Mouse (Mus musculus): ENCODE measurements around the gene Ndfip2. TPM values are rescaled to one million over a fixed set of nuclear protein-coding genes. Genes with fewer than 3 reads are reported as not detected.
A peak's percentile ranks its signal among the peaks of the same experiment; 100 is the strongest.

The Ndfip2 gene
- polyA plus RNA-seq (2014; fragmentation: Nextera tagmentation; extraction: Ambion mirVana), result 77.5 and 79.6 TPM in 2 replicates

DNA sequence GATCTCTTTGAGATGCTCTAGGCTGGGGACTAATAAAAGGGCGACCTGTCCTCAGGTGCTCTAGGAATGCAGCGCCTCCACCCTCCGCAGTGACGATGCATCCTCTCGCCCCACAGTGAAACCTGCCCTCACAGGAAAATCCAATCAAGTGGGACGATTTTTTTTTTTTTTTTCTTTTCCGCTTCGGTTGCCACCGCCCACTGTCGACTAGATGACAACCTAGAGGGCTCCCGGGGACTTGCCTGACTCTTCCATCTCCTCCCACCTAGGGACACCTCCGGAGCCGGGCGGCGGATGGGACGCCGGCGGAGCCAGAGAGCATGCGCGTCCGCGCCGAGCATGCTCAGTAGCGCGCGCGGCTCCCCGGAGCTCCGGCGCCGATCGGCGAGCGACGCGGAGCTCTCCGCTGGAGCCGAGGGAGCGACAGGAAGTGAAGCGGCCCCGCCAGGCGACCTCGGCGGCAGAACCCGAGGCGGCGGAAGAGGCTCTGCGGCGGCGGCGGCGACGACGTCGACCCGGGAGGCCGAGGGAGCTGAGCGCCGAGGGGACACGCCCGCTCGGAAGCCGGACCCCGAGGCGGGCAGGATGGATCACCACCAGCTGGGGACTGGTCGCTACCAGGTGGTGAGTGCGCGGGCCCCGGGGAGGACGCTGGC lies at the start of gene Ndfip2:
Gene Ndfip2, plus strand, starts transcription at position 195 of the 656 bp plus-strand sequence.
- Histone ChIP-seq H3K27me3 (ENCODE audit: control insufficient read depth, insufficient read depth, low read length) (no peaks in the 10 kb centered on the region), H3K4me1 (ENCODE audit: control insufficient read depth, insufficient read depth, low read length) (no peaks in the 10 kb centered on the region), H3K9ac (ENCODE audit: low read length) (peak within 1 kb of the TSS; percentile 92), H3K9me3 (ENCODE audit: control insufficient read depth, low read length) (no peaks in the 10 kb centered on the region), H3K36me3 (ENCODE audit: control insufficient read depth, insufficient read depth, low read length) (no peaks in the 10 kb centered on the region), H3K27ac (ENCODE audit: low read depth, low read length) (peak within 1 kb of the TSS; percentile 93), H3K4me3 (ENCODE audit: low read depth, low read length) (peak within 1 kb of the TSS; percentile 91), H3K4me2 (ENCODE audit: low read depth) (peak within 1 kb of the TSS; percentile 81)
- DNase-seq (ENCODE audit: low spot score) (peak; percentile 91), ATAC-seq (ENCODE audit: insufficient read depth, low FRiP score, low TSS enrichment) (peak; percentile 97)
- under 1% methylated on average over 62 of the region's 70 CpGs for WGBS

DNA sequence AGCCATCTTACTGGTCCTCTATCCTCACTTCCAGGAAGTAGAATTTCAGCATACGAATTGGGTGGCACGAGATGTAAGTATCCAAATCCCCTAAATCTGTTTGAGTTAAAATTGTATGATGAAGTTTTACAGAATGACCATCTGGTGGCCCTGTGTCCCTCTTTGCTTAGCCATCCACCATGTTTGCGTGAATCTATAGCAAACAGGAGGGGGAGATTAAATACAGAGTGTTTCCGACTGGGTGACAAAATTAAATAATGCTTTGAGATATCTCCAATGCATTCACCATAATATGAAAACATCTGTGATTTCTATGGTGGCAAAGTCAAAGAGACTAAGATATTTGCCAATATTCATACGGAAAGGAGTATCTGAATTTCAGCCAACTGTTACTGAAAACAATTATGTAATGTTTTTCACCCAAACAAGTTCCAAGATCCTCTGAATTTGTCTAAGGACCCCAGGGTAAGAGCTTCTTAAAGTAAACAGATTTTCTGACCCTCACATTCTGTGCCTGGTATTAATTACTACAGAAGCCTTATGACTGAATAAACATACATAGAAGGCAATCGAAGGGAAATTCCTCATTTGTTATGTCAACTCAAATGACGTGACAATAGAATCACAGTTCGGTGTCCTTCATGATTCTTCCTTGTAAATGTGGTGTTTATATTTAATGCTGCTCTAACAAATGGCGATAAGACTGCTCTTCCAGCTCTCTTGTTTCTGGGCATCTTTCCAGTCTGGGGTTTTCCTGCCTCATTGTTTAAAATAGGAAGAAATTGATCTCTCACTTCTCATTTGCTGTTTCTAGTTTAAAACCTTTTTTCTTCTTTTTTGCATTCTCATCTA lies 38.6 kb upstream of the Ndfip2 start:
- DNase-seq (ENCODE audit: low spot score) (no peak), ATAC-seq (ENCODE audit: insufficient read depth, low FRiP score, low TSS enrichment) (no peak)
- H3K4me2 ChIP-seq (ENCODE audit: low read depth), result no peak overlapping the region
- H3K9me3 ChIP-seq (ENCODE audit: control insufficient read depth, low read length), result no peaks in the 10 kb centered on the region
- H3K4me3 ChIP-seq (ENCODE audit: low read depth, low read length), result no peak overlapping the region
- H3K27ac ChIP-seq (ENCODE audit: low read depth, low read length), result no peak overlapping the region
- no peaks in the 10 kb centered on the region for H3K27me3 ChIP-seq (ENCODE audit: control insufficient read depth, insufficient read depth, low read length)
- 83% methylated on average over 9 of the region's 9 CpGs for WGBS
- H3K4me1 ChIP-seq (ENCODE audit: control insufficient read depth, insufficient read depth, low read length), result no peaks in the 10 kb centered on the region
- H3K9ac ChIP-seq (ENCODE audit: low read length), result no peak overlapping the region
- H3K36me3 ChIP-seq (ENCODE audit: control insufficient read depth, insufficient read depth, low read length), result no peaks in the 10 kb centered on the region

DNA sequence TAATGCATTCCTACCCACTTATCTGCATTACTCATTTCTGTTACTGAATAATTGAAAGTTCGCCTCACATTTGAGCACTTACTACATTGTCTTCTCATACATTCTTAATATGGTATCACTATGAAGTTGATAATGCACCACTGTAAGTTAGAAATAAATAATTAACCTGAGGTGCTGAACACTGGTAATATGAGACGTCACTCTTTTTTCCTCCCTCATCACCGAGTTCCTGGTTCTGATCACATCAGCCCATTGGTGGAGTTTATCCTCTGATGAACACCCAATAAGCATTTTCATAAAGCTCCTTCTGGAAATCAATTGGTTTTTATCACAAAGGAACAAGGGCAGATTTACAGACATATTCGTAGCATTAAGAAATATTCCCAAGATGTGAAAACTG lies 36.1 kb upstream of the Ndfip2 start:
- H3K27me3 ChIP-seq (ENCODE audit: control insufficient read depth, insufficient read depth, low read length), result no peaks in the 10 kb centered on the region
- DNase-seq (ENCODE audit: low spot score) (no peak), ATAC-seq (ENCODE audit: insufficient read depth, low FRiP score, low TSS enrichment) (no peak)
- H3K9me3 ChIP-seq (ENCODE audit: control insufficient read depth, low read length), result no peaks in the 10 kb centered on the region
- no peak overlapping the region for H3K4me3 ChIP-seq (ENCODE audit: low read depth, low read length)
- 88% methylated on average over 4 of the region's 4 CpGs for WGBS
- H3K4me2 ChIP-seq (ENCODE audit: low read depth), result no peak overlapping the region
- no peak overlapping the region for H3K27ac ChIP-seq (ENCODE audit: low read depth, low read length)
- H3K4me1 ChIP-seq (ENCODE audit: control insufficient read depth, insufficient read depth, low read length), result no peaks in the 10 kb centered on the region
- no peak overlapping the region for H3K9ac ChIP-seq (ENCODE audit: low read length)
- no peaks in the 10 kb centered on the region for H3K36me3 ChIP-seq (ENCODE audit: control insufficient read depth, insufficient read depth, low read length)

DNA sequence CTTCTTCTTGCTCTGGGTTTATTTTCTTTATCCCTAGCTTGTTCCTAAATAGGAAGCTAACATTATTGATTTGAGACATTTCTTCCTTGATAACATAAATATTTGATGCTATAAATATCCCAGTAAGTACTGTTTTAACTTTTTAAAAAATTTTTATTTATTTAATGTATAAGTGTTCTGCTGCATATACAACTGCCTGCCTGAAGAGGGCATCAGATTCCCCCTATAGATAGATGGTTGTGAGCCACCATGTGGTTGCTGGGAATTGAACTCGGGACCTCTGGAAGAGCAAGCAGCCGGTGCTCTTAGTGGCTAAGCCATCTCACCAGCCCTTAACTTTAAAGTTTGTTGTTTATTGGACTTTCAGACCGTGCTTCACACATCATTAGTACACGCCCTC lies 32.6 kb upstream of the Ndfip2 start:
- 87% methylated on average over 4 of the region's 4 CpGs for WGBS
- no peak for ATAC-seq (ENCODE audit: insufficient read depth, low FRiP score, low TSS enrichment)

DNA sequence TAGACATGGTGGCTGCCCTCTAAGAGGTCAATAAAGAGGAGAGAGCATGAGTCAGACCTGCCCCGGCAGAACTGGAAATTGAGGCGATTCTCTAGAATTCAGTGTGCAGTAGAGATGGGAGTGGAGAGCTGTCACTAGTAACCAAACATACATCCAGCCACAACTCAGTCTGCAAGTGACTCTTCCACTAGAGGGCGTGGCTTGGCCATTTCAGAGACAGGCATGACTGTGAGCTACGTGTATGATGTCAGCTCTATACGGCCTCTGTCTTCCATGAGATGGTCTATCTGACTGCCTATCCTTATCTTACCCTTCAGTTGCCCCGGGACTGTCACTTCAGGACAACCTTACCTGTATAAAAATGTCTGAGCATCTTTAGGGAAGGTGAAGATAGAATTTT lies 26.0 kb upstream of the Ndfip2 start:
- no peaks in the 10 kb centered on the region for H3K4me1 ChIP-seq (ENCODE audit: control insufficient read depth, insufficient read depth, low read length)
- no peak overlapping the region for H3K9ac ChIP-seq (ENCODE audit: low read length)
- ATAC-seq (ENCODE audit: insufficient read depth, low FRiP score, low TSS enrichment), result no peak
- no peaks in the 10 kb centered on the region for H3K9me3 ChIP-seq (ENCODE audit: control insufficient read depth, low read length)
- H3K27ac ChIP-seq (ENCODE audit: low read depth, low read length), result no peak overlapping the region
- 51% methylated on average over 6 of the region's 6 CpGs for WGBS
- peak; percentile 13 for DNase-seq (ENCODE audit: low spot score)
- H3K36me3 ChIP-seq (ENCODE audit: control insufficient read depth, insufficient read depth, low read length), result no peaks in the 10 kb centered on the region
- no peak overlapping the region for H3K4me2 ChIP-seq (ENCODE audit: low read depth)
- H3K27me3 ChIP-seq (ENCODE audit: control insufficient read depth, insufficient read depth, low read length), result no peaks in the 10 kb centered on the region
- H3K4me3 ChIP-seq (ENCODE audit: low read depth, low read length), result no peak overlapping the region

More for the DNA sequence above, 32.6 kb upstream of the Ndfip2 start:
- Histone ChIP-seq H3K4me1 (ENCODE audit: control insufficient read depth, insufficient read depth, low read length) (no peaks in the 10 kb centered on the region), H3K9me3 (ENCODE audit: control insufficient read depth, low read length) (no peaks in the 10 kb centered on the region), H3K36me3 (ENCODE audit: control insufficient read depth, insufficient read depth, low read length) (no peaks in the 10 kb centered on the region), H3K4me2 (ENCODE audit: low read depth) (no peak overlapping the region), H3K9ac (ENCODE audit: low read length) (no peak overlapping the region), H3K4me3 (ENCODE audit: low read depth, low read length) (no peak overlapping the region), H3K27ac (ENCODE audit: low read depth, low read length) (no peak overlapping the region), H3K27me3 (ENCODE audit: control insufficient read depth, insufficient read depth, low read length) (no peaks in the 10 kb centered on the region)
- no peak for DNase-seq (ENCODE audit: low spot score)

DNA sequence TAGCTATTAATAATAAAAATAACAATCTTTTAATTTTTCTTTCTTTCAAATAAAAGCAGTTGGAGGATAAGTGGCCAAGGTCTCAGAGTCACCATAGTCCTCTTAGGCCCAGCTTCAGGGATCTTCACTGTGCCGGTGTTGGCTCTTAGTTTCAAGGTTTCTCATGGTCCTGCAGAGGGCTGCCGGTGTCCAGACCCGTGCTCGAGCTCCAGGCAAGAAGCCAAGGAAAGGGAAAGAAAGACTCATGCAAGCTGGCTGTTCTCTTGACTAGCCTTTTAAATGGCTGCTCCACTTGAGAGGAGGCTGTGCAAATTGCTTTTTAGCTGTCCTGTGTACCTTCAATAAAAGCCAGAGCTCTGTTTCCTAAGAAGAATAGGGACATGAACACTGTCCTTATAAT lies 21.8 kb upstream of the Ndfip2 start:
- Histone ChIP-seq H3K27ac (ENCODE audit: low read depth, low read length) (no peak overlapping the region), H3K4me1 (ENCODE audit: control insufficient read depth, insufficient read depth, low read length) (no peaks in the 10 kb centered on the region), H3K27me3 (ENCODE audit: control insufficient read depth, insufficient read depth, low read length) (no peaks in the 10 kb centered on the region), H3K4me3 (ENCODE audit: low read depth, low read length) (no peak overlapping the region), H3K9ac (ENCODE audit: low read length) (no peak overlapping the region), H3K36me3 (ENCODE audit: control insufficient read depth, insufficient read depth, low read length) (no peaks in the 10 kb centered on the region), H3K9me3 (ENCODE audit: control insufficient read depth, low read length) (no peaks in the 10 kb centered on the region), H3K4me2 (ENCODE audit: low read depth) (no peak overlapping the region)
- ATAC-seq (ENCODE audit: insufficient read depth, low FRiP score, low TSS enrichment) (no peak), DNase-seq (ENCODE audit: low spot score) (no peak)
- WGBS, result 85% methylated on average over 4 of the region's 4 CpGs

DNA sequence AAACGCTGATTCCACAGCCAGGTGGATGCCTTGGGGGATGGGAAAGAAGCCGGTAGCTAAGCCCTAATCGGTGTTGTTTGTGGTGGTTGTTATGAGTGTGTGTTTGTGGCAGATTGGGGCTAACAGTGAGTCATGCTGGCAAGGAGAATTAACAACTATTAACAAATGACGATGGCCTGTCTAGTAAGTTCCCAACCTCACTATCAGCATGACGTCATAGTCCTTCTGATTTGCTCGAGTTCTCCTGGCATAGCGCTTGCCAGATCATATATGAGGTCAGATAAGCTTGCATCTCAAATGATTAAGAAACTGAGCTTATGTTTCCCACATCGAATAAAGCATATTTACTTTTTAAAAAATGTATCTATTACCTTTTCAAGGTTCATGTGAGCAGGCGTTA lies 20.6 kb upstream of the Ndfip2 start:
- Histone ChIP-seq H3K27ac (ENCODE audit: low read depth, low read length) (no peak overlapping the region), H3K27me3 (ENCODE audit: control insufficient read depth, insufficient read depth, low read length) (no peaks in the 10 kb centered on the region), H3K9me3 (ENCODE audit: control insufficient read depth, low read length) (no peaks in the 10 kb centered on the region), H3K9ac (ENCODE audit: low read length) (no peak overlapping the region), H3K36me3 (ENCODE audit: control insufficient read depth, insufficient read depth, low read length) (no peaks in the 10 kb centered on the region), H3K4me2 (ENCODE audit: low read depth) (no peak overlapping the region), H3K4me3 (ENCODE audit: low read depth, low read length) (no peak overlapping the region), H3K4me1 (ENCODE audit: control insufficient read depth, insufficient read depth, low read length) (no peaks in the 10 kb centered on the region)
- 76% methylated on average over 9 of the region's 9 CpGs for WGBS
- no peak for ATAC-seq (ENCODE audit: insufficient read depth, low FRiP score, low TSS enrichment)
- DNase-seq (ENCODE audit: low spot score), result no peak

DNA sequence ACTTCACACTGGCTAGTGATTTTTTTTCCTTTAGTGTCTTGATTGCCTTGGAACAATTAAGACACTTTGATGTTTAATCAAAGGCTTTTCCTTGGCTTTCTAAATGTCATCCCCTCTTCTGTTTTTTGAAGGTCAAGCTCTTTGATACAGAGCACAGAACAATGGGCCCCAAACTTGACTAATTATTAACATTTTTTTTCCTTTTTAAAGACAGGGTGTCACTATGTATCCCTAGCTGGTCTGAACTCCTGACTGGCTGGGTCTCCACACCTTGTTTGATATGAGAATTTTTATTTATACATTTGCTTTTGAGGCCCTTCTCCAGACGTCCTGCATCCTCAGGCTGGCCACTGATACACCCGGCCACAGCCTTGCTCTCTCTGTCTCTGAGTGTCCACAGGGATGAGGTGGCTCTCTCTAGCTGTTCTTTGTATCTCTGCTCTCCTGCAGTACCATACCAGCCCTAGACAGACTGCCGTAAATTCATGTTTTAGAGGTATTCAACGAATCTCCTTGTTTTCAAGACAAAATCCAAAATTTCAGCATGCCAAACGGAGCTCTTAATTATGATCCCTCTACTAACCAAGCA lies 19.8 kb upstream of the Ndfip2 start:
- no peak for ATAC-seq (ENCODE audit: insufficient read depth, low FRiP score, low TSS enrichment)
- no peak for DNase-seq (ENCODE audit: low spot score)
- 59% methylated on average over 5 of the region's 5 CpGs for WGBS
- H3K9me3 ChIP-seq (ENCODE audit: control insufficient read depth, low read length), result no peaks in the 10 kb centered on the region
- no peaks in the 10 kb centered on the region for H3K27me3 ChIP-seq (ENCODE audit: control insufficient read depth, insufficient read depth, low read length)
- no peaks in the 10 kb centered on the region for H3K36me3 ChIP-seq (ENCODE audit: control insufficient read depth, insufficient read depth, low read length)
- no peak overlapping the region for H3K4me3 ChIP-seq (ENCODE audit: low read depth, low read length)
- no peak overlapping the region for H3K9ac ChIP-seq (ENCODE audit: low read length)
- H3K4me1 ChIP-seq (ENCODE audit: control insufficient read depth, insufficient read depth, low read length), result no peaks in the 10 kb centered on the region
- no peak overlapping the region for H3K4me2 ChIP-seq (ENCODE audit: low read depth)
- H3K27ac ChIP-seq (ENCODE audit: low read depth, low read length), result no peak overlapping the region
